ENCODE assay signal across 21 mouse cellular contexts in the genomic region with DNA sequence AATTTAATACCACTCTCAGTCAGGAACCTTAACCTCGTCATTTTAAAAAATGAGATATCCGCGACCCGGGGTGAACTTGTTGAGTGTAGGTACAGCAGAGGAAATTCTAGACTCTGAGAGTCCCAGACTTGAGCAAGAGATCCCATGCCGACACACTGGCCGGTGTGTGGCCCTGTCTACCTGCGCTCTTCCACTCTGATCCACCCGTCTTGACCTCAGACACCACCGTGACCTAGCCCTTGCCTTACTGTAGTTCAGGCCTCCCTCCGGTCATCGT. TPM values are rescaled to one million over a fixed set of nuclear protein-coding genes. Genes with fewer than 3 reads are reported as not detected.
DNase-seq lines count a peak whose midpoint lies in the region; ATAC-seq and TF ChIP-seq lines count a peak whose summit lies in the region.
"Had no signal": no experiment of that assay in that cellular context is flagged by ENCODE, and none has a peak within 500 bp of the region (broad histone marks: within the 10 kb centered on the region; RNA-seq: fewer than 3 reads in every experiment).

No protein-coding gene starts in this region.

- H3K27me3 ChIP-seq in megakaryocyte, embryonic 14.5 days (replicated peaks): peaks cover 90% of the 10 kb centered on the region
- peaks cover 98% of the 10 kb centered on the region for H3K27me3 ChIP-seq in limb, embryonic 10.5 days (ENCODE audit: low read depth, poor library complexity, severe bottlenecking)
- H3K27me3 ChIP-seq in cerebellum, adult 2 months (ENCODE audit: control insufficient read depth, insufficient read depth, low read length): peaks cover 15% of the 10 kb centered on the region; the same call in 1 of the 2 replicates

- TF ChIP-seq CTCF in cerebellum, adult 2 months (IDR thresholded peaks at IDR 0.05; ENCODE audit: borderline replicate concordance, insufficient read depth, low read depth, low read length): no peak

- peak overlapping the region; percentile 42 for H3K4me3 ChIP-seq in megakaryocyte, embryonic 14.5 days (replicated peaks)
- 0 out of 2 replicates have a peak overlapping the region, but pooled peaks have one; percentile 48 for H3K4me3 ChIP-seq in limb, embryonic 10.5 days
- H3K4me3 ChIP-seq in cerebellum, adult 2 months (replicated peaks; ENCODE audit: insufficient read depth, low read depth, low read length): no peak overlapping the region
- H3K4me3 ChIP-seq: erythroblast, embryonic 14.5 days had no signal

- H3K27ac ChIP-seq in limb, embryonic 10.5 days: no peak overlapping the region
- no peak overlapping the region for H3K27ac ChIP-seq in cerebellum, adult 2 months (ENCODE audit: insufficient read depth, low read length)
- H3K27ac ChIP-seq: heart, embryonic 13.5 days; limb, embryonic 13.5 days; liver, embryonic 14.5 days; stomach, postnatal 0 days had no signal

- no peak for ATAC-seq in megakaryocyte, adult 5-6 weeks (ENCODE audit: poor library complexity, severe bottlenecking)
- ATAC-seq: CD4-positive, CD25-positive, alpha-beta regulatory T cell, adult 4 months; intestine, postnatal 0 days had no signal

- TF ChIP-seq POLR2A in cerebellum, adult 2 months (IDR thresholded peaks at IDR 0.05; ENCODE audit: borderline replicate concordance, insufficient read depth, low read length): no peak

- peaks cover 20% of the 10 kb centered on the region; the same call in 1 of the 2 replicates for H3K9me3 ChIP-seq in megakaryocyte, embryonic 14.5 days
- no peaks in the 10 kb centered on the region for H3K9me3 ChIP-seq in limb, embryonic 10.5 days (replicated peaks)
- H3K9me3 ChIP-seq: heart, embryonic 13.5 days; limb, embryonic 13.5 days had no signal

- DNase-seq in embryo, embryonic 11 days: peak; percentile 49
- no peak for DNase-seq in embryo, embryonic 10.5 days (ENCODE audit: low spot score)
- peak; percentile 50 for DNase-seq in limb, embryonic 10.5 days (ENCODE audit: low spot score)
- peak; percentile 9 for DNase-seq in retina, embryonic 14.5 days (ENCODE audit: low spot score)
- no peak for DNase-seq in left cerebral cortex, adult 9 months (ENCODE audit: low spot score in 2 of 2)
- DNase-seq in cerebellum, adult 2 months: no peak
- DNase-seq: cerebellum, postnatal 25 days; right cerebral cortex, postnatal 25 days; thymus, postnatal 14 days had no signal

- H3K4me1 ChIP-seq in megakaryocyte, embryonic 14.5 days: peaks cover 16% of the 10 kb centered on the region
- H3K4me1 ChIP-seq in limb, embryonic 10.5 days: peaks cover 48% of the 10 kb centered on the region
- H3K4me1 ChIP-seq in cerebellum, adult 2 months (ENCODE audit: control insufficient read depth, insufficient read depth, low read length): no peaks in the 10 kb centered on the region

- WGBS in limb, embryonic 10.5 days: 2% methylated on average over 11 of the region's 11 CpGs
- WGBS in cerebellum, adult 2 months: 5% methylated on average over 11 of the region's 11 CpGs

- H3K36me3 ChIP-seq in megakaryocyte, embryonic 14.5 days (replicated peaks; ENCODE audit: low read length): no peaks in the 10 kb centered on the region
- H3K36me3 ChIP-seq in limb, embryonic 10.5 days: no peaks in the 10 kb centered on the region
- H3K36me3 ChIP-seq: heart, embryonic 13.5 days; limb, embryonic 13.5 days had no signal

RNA-seq across cellular contexts. Expression of gene Pitx2, which starts 1.1 kb away (rescaled TPM):
- 0.11 TPM in 1 of 2 replicates, not detected in the other for polyA plus RNA-seq in megakaryocyte, embryonic 14.5 days (2012; ENCODE audit: insufficient read depth, low replicate concordance)
- not detected in 2 replicates for total RNA-seq in megakaryocyte, adult 5-6 weeks (2015)
- total RNA-seq in megakaryocyte, adult 5-6 weeks (2017): not detected in 2 replicates
- 25.6 and 39.1 TPM in 2 replicates for polyA plus RNA-seq in limb, embryonic 10.5 days (2016; fragmentation: Nextera tagmentation; extraction: Ambion mirVana)
- 0.25 TPM in 1 of 2 replicates, not detected in the other for polyA plus RNA-seq in cerebellum, adult 2 months (2012; rRNA removed)
- total RNA-seq: layer of hippocampus, adult 18-20 months; megakaryocyte-erythroid progenitor cell, adult 5-6 weeks; MEL had no signal
- polyA plus RNA-seq: erythroblast, embryonic 14.5 days had no signal

Comparison
In these comparisons a context has a peak if more than half of its experiments do, and no peak if none do; other contexts are left out.
1. DNase-seq: peak in embryo, embryonic 11 days (single experiment), limb, embryonic 10.5 days (single experiment) and retina, embryonic 14.5 days (single experiment); none in embryo, embryonic 10.5 days (single experiment), left cerebral cortex, adult 9 months (0 of 2) and cerebellum, adult 2 months (0 of 2).
2. RNA of gene Pitx2, which starts 1.1 kb away (polyA plus RNA-seq): 25.6 to 39.1 TPM in limb, embryonic 10.5 days; 0.25 TPM in cerebellum, adult 2 months and 0.11 TPM in megakaryocyte, embryonic 14.5 days; every median in the first group is over 10 times any median in the second.